Mouse (Mus musculus) liver, adult 2 months (tissue): ENCODE measurements at regions not wholly inside any gene's neighbourhood (a gene's known extent, or its start where the extent isn't known, plus 50 kb on each side); places are given as distances from the start of the nearest gene placed in this dataset.

Experiments
- CTCF ChIP-seq: fragments of 200-500 bp; IDR thresholded peaks from 2 replicates; pipeline ENCODE4 v1.5.1; 2011; ENCODE audit warnings: low read depth, low read length, control low read depth
- POLR2A ChIP-seq: fragments of 200-500 bp; IDR thresholded peaks from 2 replicates; pipeline ENCODE4 v1.6.1; 2011; ENCODE audit warnings: low read length, control low read depth; ENCODE audit not compliant: insufficient read depth; ENCODE audit errors: extremely low read depth

- TF ChIP-seq POLR2A (no peak), CTCF (no peak)
These were observed 77.4 kb downstream of the 1700009N14Rik start for GRCm38 (mm10) chr4:39527492-39527891.
